Mouse (Mus musculus) hindbrain, embryonic 16.5 days (tissue): ENCODE measurements around the gene Aspscr1. TPM values are rescaled to one million over a fixed set of nuclear protein-coding genes. Genes with fewer than 3 reads are reported as not detected.

Source experiments
- microRNA-seq: library from miRNA; unstranded; fragments of <30 nt; microRNA quantifications from one replicate; pipeline ENCODE4, GENCODE M21; 2017
- polyA plus RNA-seq: library from polyadenylated mRNA; unstranded; fragments of >200 nt; fragmentation: Nextera tagmentation; extraction: Ambion mirVana; gene quantifications from 2 replicates; pipeline ENCODE4 v1.2.1, GENCODE M21; 2015

Aspscr1 gene
- polyA plus RNA-seq, 1 experiment from 2014 or later: 146 TPM

Small RNA genes lying within 50 kb of the gene (microRNA-seq; reads per million reads assigned to microRNA genes)
- gene Mir6936: 1.0 reads per million

Other genes starting within 250 kb of the Aspscr1 start
- gene Nploc4, start 235.3 kb upstream of the Aspscr1 start, polyA plus RNA-seq: 28.7 and 33.2 TPM in 2 replicates
- not detected in 2 replicates for gene Tspan10, start 230.3 kb upstream of the Aspscr1 start, polyA plus RNA-seq
- gene Pde6g, start 219.5 kb upstream of the Aspscr1 start, polyA plus RNA-seq: 0.30 TPM in 1 of 2 replicates, not detected in the other
- gene Oxld1, start 214.9 kb upstream of the Aspscr1 start, polyA plus RNA-seq: 10.8 and 15.8 TPM in 2 replicates
- gene Ccdc137, start 214.9 kb upstream of the Aspscr1 start, polyA plus RNA-seq: 23.5 and 25.9 TPM in 2 replicates
- gene Arl16, start 205.4 kb upstream of the Aspscr1 start, polyA plus RNA-seq: 60.5 and 68.1 TPM in 2 replicates
- gene Mrpl12, start 188.4 kb upstream of the Aspscr1 start, polyA plus RNA-seq: 135 and 137 TPM in 2 replicates
- gene Slc25a10, start 181.1 kb upstream of the Aspscr1 start, polyA plus RNA-seq: 31.2 and 31.5 TPM in 2 replicates
- 0.92 and 1.0 TPM in 2 replicates for gene Gcgr, start 142.3 kb upstream of the Aspscr1 start, polyA plus RNA-seq
- 243 and 245 TPM in 2 replicates for gene Mcrip1, start 123.2 kb upstream of the Aspscr1 start, polyA plus RNA-seq
- gene Ppp1r27, start 121.8 kb upstream of the Aspscr1 start, polyA plus RNA-seq: 0.64 TPM in 1 of 2 replicates, not detected in the other
- gene P4hb, start 99.7 kb upstream of the Aspscr1 start, polyA plus RNA-seq: 252 and 298 TPM in 2 replicates
- gene Arhgdia, start 91.3 kb upstream of the Aspscr1 start, polyA plus RNA-seq: 501 and 544 TPM in 2 replicates
- gene Alyref, start 74.6 kb upstream of the Aspscr1 start, polyA plus RNA-seq: 55.8 and 202 TPM in 2 replicates
- gene Anapc11, start 74.6 kb upstream of the Aspscr1 start, polyA plus RNA-seq: 194 and 203 TPM in 2 replicates
- gene Npb, start 64.5 kb upstream of the Aspscr1 start, polyA plus RNA-seq: 0.99 and 1.00 TPM in 2 replicates
- gene Pcyt2, start 55.0 kb upstream of the Aspscr1 start, polyA plus RNA-seq: 236 and 242 TPM in 2 replicates
- 39.4 and 41.3 TPM in 2 replicates for gene Sirt7, start 47.7 kb upstream of the Aspscr1 start, polyA plus RNA-seq
- gene Mafg, start 39.4 kb upstream of the Aspscr1 start, polyA plus RNA-seq: 25.4 and 34.6 TPM in 2 replicates
- 18.0 and 20.0 TPM in 2 replicates for gene Pycr1, start 29.2 kb upstream of the Aspscr1 start, polyA plus RNA-seq
- 1.1 and 2.4 TPM in 2 replicates for gene Myadml2, start 24.8 kb upstream of the Aspscr1 start, polyA plus RNA-seq
- 3.1 and 3.8 TPM in 2 replicates for gene Notum, start 11.8 kb upstream of the Aspscr1 start, polyA plus RNA-seq
- 106 and 107 TPM in 2 replicates for gene Cenpx, start 40.8 kb downstream of the Aspscr1 start, polyA plus RNA-seq
- gene Lrrc45, start 41.0 kb downstream of the Aspscr1 start, polyA plus RNA-seq: 73.4 and 77.8 TPM in 2 replicates
- 624 and 705 TPM in 2 replicates for gene Rac3, start 48.5 kb downstream of the Aspscr1 start, polyA plus RNA-seq
- 11.1 and 12.7 TPM in 2 replicates for gene Dcxr, start 54.3 kb downstream of the Aspscr1 start, polyA plus RNA-seq
- gene Cbr2, start 59.1 kb downstream of the Aspscr1 start, polyA plus RNA-seq: 1.3 and 2.0 TPM in 2 replicates
- gene Hmga1b, start 89.8 kb downstream of the Aspscr1 start, polyA plus RNA-seq: 2.0 and 2.9 TPM in 2 replicates
- gene Rfng, start 111.2 kb downstream of the Aspscr1 start, polyA plus RNA-seq: 134 and 139 TPM in 2 replicates
- 272 and 305 TPM in 2 replicates for gene Gps1, start 111.3 kb downstream of the Aspscr1 start, polyA plus RNA-seq
- gene Dus1l, start 123.4 kb downstream of the Aspscr1 start, polyA plus RNA-seq: 46.9 and 48.5 TPM in 2 replicates
- gene Fasn, start 151.6 kb downstream of the Aspscr1 start, polyA plus RNA-seq: 82.9 and 92.6 TPM in 2 replicates